Mouse (Mus musculus): ENCODE measurements around the gene Zfp36l1.

Gene Zfp36l1

GRCm38 (mm10) chr12:80112852-80113551, at the start of gene Zfp36l1:
Gene Zfp36l1 (minus strand): TSS chr12:80113013.
- DNase-seq: peak; percentile 97

GRCm38 (mm10) chr12:80162448-80162847, 49.6 kb upstream of the Zfp36l1 start:
- DNase-seq: no peak

- DNase-seq: peak; percentile 41
Observed at GRCm38 (mm10) chr12:80157675-80158074, 44.9 kb upstream of the Zfp36l1 start.

DNA sequence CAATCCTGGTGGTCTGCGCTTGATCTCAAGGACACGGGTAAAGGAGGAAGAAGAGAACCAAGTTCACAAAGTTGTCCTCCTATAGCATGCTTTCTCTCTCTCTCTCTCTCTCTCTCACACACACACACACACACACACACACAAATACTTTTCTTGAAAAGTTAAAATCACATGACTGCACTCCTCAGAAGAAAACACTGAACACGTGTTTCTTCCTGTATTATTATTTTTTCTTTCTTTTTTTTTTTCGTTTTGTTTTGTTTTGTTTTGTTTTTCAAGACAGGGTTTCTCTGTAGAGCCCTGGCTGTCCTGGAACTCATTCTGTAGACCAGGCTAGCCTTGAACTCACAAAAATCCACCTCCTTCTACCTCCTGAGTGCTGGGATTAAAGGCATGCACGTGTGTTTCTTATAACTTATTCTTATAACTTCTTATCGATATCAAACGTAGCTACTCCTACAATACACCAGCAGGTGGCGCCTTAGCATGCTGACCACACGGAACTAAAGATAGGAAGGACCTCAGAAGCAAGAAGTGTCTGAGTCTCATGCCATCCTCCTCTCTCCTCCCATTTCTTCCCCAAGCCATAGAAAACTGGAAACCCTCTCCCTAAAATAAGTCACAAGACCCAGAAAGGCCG, 41.0 kb upstream of the Zfp36l1 start:
- DNase-seq: peak; percentile 75

DNA sequence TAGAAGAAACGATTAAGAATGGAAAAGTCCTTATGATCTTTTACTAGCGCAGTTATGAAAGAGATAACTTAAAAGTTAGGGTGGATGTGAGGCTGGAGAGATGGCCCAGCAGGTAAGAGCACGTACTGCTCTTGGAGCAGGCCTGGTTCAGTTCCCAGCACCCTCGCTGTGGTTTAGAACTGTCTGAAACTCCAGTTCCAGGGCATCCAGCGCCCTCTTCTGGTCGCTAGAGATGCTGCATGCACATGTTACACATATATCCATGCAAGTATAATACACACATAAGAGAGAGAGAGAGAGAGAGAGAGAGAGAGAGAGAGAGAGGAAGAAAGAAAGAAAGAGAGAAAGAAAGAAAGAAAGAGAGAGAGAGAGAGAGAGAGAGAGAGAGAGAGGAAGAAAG, 40.3 kb upstream of the Zfp36l1 start:
- DNase-seq: no peak

DNA sequence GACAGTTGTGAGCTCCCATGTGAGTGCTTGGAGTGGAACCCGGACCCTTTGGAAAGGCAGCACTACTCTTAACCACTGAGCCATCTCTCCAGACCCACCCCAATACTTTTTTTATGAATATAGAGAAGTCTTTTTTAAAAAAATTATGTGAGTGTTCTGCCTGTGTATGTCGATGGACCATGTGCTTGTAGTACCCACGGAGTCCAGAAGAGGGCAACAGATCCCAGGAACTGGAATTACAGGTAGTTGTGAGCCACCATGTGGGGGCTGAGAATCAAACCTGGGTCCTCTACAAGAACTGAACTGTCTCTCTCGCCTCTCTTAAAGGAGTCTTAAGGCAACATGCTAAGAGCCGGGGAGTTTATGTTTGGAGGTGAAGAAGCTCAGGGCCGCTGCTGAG, 39.0 kb upstream of the Zfp36l1 start:
- DNase-seq: no peak

GRCm38 (mm10) chr12:80150624-80151023, 37.8 kb upstream of the Zfp36l1 start:
- DNase-seq: peak; percentile 75

DNA sequence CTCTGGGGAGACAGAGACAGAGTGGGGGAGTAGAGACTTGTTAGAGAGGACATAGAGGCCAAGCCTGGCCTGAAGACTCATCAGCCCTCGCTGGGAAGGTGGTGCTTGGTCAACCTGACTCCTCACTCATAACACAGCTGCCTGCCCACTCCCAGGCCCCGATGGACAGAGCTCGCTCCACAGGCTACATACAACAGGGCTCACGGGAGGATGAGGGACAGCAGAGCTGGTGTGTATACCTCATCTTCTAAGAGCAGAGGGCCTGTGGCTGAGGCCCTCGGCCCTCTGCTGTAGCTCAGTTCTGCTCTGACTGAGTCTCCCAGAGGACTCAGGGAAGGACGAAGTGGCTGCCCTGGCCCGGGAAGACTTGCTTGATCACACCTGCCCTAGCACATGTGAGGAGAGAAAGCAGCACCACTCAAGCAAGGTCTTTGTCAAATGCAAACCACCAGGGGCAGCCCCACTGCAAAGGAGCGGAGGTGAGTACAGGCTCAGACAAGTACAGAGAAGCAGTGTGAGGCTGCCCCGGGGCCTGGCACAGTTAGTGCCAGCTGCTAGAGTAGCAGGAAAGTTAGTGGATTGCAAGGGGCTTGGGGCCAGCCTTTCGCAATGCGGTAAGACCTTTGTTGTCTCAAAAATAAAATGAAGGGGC, 34.9 kb upstream of the Zfp36l1 start:
- DNase-seq: no peak

GRCm38 (mm10) chr12:80146227-80147223, 33.7 kb upstream of the Zfp36l1 start:
- peak; percentile 89 for DNase-seq

DNA sequence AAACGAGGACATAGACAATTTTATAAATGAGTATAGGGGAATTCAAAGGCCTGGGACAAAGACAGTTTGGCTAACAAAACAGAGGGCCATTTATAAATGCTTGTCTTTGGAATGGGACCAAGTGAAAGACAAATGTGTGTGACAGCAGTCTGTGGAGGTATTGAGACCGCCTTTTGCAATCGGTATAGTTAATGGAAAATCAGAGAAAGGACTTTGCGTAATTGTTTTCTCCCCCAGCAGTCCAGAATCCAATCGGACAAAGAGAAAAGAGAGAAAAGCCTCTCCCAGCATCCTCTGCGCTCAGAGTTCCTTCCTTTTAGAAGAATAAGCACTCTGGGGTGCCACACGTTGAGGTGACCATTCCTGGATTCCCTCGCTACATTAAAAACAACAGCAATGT, 32.6 kb upstream of the Zfp36l1 start:
- DNase-seq: no peak

DNA sequence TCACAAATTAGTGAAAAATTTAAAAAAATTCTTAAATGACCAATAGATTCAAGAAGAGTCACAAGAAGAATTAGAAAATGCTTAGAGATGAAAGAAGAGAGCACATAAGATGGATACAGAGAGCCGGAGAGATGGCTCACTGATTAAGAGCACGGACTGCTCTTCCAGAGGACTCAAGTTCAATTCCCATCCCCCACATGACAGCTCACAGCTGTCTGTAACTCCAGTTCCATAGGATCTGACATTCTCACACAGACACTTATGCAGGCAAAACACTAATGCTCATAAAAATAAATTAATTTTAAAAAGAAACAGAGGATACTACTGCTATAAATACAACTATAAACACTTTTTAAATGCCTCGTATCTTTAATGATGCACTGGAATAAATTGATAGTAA, 32.0 kb upstream of the Zfp36l1 start:
- no peak for DNase-seq

- peak; percentile 83 for DNase-seq
Observed at GRCm38 (mm10) chr12:80141470-80141869, 28.7 kb upstream of the Zfp36l1 start.

- no peak for DNase-seq
Observed at GRCm38 (mm10) chr12:80141011-80141410, 28.2 kb upstream of the Zfp36l1 start.

DNA sequence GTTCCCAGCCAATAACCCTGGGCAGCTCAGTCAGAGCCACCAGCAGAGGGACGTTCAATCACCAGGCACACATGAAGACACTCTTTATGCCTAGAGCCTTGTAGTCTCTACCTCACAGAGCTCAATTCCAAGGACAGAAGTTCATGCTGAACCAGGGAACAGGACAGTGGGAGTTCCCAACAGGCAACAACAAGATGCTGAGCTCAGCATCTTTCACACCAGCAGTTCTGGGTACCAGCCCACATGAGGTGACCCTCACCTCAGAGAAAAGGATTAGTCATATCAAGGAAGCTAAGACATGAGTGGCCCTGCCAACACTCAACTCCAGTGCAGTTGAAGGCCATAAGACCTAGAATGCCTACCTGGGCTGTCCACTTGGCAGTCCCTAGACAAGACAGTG, 24.9 kb upstream of the Zfp36l1 start:
- no peak for DNase-seq

DNA sequence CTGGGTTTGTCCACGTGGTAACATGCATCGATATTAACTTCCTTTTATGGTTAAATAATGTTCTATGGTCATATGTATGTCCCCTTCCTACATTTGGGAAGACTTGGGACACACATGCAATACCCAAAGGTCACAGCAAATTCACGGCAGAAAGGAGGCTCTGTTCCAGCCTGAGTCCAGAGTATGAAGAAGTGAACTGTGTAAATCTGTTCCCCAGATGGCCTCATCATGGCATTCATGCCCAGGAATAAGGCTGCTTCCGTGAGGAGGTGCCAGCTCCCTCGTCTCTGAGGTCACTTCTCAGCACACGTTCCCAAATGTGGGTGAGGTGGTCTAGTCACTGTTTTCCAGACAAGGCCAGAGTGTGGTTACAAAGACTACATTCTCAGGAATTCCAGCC, 24.4 kb upstream of the Zfp36l1 start:
- DNase-seq: no peak

GRCm38 (mm10) chr12:80136264-80136930, 23.6 kb upstream of the Zfp36l1 start:
- no peak for DNase-seq

- no peak for DNase-seq
Observed at GRCm38 (mm10) chr12:80135173-80135572, 22.4 kb upstream of the Zfp36l1 start.

GRCm38 (mm10) chr12:80133011-80133545, 20.3 kb upstream of the Zfp36l1 start:
- no peak for DNase-seq

GRCm38 (mm10) chr12:80132250-80133003, 19.6 kb upstream of the Zfp36l1 start:
- DNase-seq: peak; percentile 95

- no peak for DNase-seq
Observed at GRCm38 (mm10) chr12:80131359-80132249, 18.8 kb upstream of the Zfp36l1 start.
